Mouse (Mus musculus) C2C12 (cell line): ENCODE measurements at regions not wholly inside any gene's neighbourhood (a gene's known extent, or its start where the extent isn't known, plus 50 kb on each side); places are given as distances from the start of the nearest gene placed in this dataset.

Experiments
- H3K27me3 ChIP-seq: one replicate; pipeline ENCODE4 v1.6.1; 2011; ENCODE audit not compliant: control insufficient read depth, insufficient read depth, insufficient read length
- H3K36me3 ChIP-seq: one replicate; pipeline ENCODE4 v1.6.1; 2011; ENCODE audit not compliant: control insufficient read depth, insufficient read depth
- H3K4me3 ChIP-seq: one replicate; pipeline ENCODE4 v1.5.1; 2011; ENCODE audit warnings: mild to moderate bottlenecking, control low read depth; ENCODE audit not compliant: poor library complexity, insufficient read depth, severe bottlenecking
- H3K79me2 ChIP-seq: one replicate; pipeline ENCODE4 v1.6.1; 2011; ENCODE audit not compliant: control insufficient read depth, insufficient read depth
- H3K79me3 ChIP-seq: one replicate; pipeline ENCODE4 v1.6.1; 2011; ENCODE audit warnings: low read depth, control low read depth
- H3ac ChIP-seq: one replicate; pipeline ENCODE3; 2011; ENCODE audit warnings: low read depth; ENCODE audit not compliant: control insufficient read depth, insufficient read length
- FOSL1 ChIP-seq: IDR thresholded peaks from one replicate; pipeline ENCODE4 v1.8.0; 2011; ENCODE audit warnings: mild to moderate bottlenecking, low read length; ENCODE audit not compliant: poor library complexity, insufficient read depth, severe bottlenecking

DNA sequence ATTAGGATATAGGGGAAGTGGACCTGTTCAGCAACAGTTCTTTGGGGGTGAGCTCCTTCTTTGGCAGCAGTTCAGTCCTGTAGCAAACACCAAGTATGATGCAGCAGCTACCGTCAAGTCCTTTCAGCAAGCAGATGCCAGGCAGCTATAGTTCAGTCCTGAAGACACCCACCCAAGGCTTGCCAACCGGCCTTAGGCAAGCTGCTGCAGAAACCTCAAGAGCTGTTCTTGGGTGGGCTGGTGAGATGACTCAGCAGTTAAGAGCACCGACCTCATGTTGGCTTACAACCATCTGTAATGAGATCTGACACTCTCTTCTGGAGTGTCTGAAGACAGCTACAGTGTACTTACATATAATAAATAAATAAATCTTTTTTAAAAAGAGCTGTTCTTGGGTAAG lies 53.6 kb upstream of the Msn start:
- TF ChIP-seq FOSL1, result no peak
- no peaks in the 10 kb centered on the region for H3K27me3 ChIP-seq
- no peaks in the 10 kb centered on the region for H3K79me3 ChIP-seq

More for the DNA sequence above, 53.6 kb upstream of the Msn start:
- Histone ChIP-seq H3K79me2 (no peaks in the 10 kb centered on the region), H3K36me3 (no peaks in the 10 kb centered on the region), H3K4me3 (no peak overlapping the region), H3ac (no peak overlapping the region)
